Mouse (Mus musculus) B cell, adult 2 months (primary cell): Measurements from ENCODE around the gene Sval2.

Experiments used
- DNase-seq, 2 experiments: peaks; one replicate each; pipeline ENCODE4 v3.0.0; 2022

Gene Sval2

DNA sequence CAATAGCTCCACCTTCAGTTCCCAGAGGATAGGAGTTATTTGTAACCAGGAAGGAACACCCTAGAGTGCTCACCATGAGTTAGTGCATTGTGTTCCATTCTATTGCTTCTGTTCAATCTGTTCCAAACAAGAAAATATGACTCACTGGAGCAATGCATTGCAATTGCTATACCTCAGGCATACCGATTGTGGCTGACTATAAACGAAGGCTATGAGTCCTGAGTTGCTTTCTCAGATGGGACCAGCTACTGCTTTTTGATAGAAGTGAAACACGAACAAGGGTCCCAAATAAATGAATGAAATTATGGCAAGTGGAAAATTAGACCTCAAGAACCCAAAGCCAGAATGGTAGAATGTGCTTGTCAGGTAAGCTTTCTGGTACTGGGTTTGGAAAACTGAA is at the start of gene Sval2:
Gene Sval2 (plus strand): TSS at position 301 of the 400 bp plus-strand sequence.
- no peak for DNase-seq

DNA sequence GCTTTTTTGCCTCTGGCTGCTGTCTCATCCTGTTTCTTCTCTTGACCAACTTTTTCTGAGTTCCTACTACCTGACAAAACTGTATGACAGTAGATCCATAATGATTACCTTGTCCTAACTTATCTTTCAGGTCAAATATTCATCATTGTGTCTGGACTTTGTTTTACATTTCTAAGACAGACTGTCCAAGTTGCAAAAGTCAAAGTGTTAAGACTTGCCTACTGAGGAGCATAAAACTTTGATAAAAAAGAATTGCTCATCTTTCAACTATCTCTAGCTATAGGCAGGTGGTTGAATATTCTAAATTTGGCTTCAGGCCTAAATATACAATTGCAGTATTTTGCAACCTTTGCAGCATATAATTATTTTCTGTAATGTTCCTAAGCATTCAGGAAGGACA is 28.7 kb upstream of the Sval2 start:
- no peak for DNase-seq

DNA sequence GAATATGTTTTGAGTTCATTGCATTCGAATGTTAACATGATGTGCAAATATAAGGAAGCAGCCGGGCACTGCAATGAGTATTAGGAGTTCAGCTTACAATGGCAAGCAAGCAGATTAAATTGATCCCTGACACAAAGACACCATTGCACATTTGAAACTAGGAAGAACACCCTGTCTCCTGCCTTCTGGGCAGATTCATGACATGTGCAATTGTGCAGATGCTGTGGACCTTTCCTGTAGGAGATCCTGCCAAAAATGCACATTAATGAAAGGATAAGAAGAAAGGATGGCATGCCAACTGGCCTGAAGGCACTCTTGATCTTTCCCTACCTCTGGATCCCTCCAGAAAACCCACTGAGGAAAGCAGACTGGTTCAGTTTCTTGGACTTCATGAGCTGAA is 23.3 kb upstream of the Sval2 start:
- DNase-seq = no peak

DNA sequence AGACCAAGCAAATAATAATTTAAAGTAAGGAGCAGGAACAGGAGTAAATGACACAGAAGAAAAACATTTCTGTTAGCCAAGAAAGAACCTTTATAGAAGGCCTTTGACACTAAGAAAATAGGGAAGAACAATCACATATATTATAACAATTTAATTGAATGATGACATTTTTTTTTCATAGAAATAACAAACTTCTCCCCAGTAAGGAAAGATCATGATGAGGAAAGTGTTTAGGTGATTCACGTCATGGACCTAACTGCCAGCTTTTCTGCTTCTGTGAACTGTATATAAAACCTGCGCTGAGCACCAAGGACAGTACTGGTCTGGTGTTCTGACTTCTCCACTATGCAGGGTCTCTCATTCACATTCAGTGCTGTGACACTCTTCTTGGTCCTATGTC is 5.6 kb upstream of the Sval2 start, which contains the start of gene Pip:
Gene Pip (plus strand): TSS at position 301 of the 400 bp plus-strand sequence.
- DNase-seq = no peak

DNA sequence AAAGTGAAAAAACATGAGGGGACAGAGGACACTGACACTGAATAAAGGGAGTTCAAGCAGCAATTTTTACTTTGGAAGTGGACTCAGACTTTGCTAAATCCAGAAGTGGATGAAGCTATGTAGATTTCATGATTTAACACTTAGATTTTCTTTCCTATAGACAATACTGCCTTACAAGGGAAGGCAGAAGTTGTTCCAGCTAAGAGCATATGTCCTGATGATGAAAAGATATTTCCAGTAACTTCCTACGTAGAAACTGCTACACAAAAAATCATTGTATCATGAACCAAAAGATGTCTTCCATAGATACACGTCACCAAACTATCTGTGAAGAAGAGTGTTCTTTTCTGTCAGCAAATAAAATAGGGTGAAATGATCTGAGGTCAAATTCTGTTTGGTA is 11.2 kb downstream of the Sval2 start:
- DNase-seq = no peak

DNA sequence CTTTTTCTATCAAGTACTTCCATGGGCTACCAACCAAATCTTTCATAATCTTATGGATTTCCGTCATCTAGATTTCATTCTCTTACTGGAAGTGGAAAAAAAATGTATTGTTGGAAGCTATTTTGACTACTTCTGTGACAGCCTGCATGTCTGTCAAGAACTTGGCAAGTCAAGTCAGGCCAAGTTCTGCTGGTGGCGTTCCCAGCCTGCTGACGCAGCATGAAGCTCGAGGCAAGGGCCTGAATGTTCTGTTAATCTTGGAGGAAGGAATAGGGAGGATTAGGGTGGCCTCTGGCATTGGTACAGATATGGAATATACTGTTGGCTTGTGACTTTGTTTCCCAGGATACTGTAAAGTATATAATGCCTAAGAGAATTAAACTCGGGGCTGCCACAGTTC is 58.8 kb downstream of the Sval2 start:
- DNase-seq = no peak
